Mouse (Mus musculus) stomach, postnatal 0 days (tissue): ENCODE data around the gene Gtf2i.

Experiments
- CTCF ChIP-seq: IDR thresholded peaks from 2 replicates; pipeline ENCODE4 v1.5.1; 2016; ENCODE audit warnings: antibody characterized with exemption, low read depth, mild to moderate bottlenecking, moderate library complexity
- EP300 ChIP-seq: optimal IDR thresholded peaks from 2 replicates; pipeline ENCODE3; 2016; ENCODE audit warnings: antibody characterized with exemption

GRCm38 (mm10) chr5:134266404-134266803 is 48.2 kb downstream of the Gtf2i start:
- TF ChIP-seq CTCF (no peak), EP300 (no peak)
